Mouse (Mus musculus): Measurements from ENCODE around the gene Csrp3.

The Csrp3 gene

GRCm38 (mm10) chr7:48870144-48870543 is 22.3 kb upstream of the Csrp3 start:
- DNase-seq (ENCODE audit: low read depth in 1 of 2, low spot score in 2 of 2), result no peak

DNA sequence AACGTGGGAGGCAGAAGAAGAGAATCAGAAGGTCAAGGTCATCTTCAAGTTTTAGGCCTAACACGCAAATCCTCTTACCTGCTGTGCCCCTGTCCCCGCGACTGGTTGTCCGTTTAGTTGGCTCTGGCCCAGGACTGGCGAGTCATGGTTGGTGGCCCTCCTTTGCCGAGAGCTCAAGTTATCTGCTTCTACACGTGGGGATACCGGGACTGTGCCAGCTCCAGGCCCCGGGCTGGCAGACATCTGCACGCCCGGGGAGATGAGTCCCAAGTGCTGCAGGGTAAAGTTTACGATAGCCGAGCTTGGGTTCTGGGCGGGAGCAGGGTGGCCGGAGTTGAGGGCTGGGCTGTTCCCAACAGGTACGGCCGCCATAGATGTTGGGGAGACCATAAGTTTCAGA is 19.7 kb upstream of the Csrp3 start:
- no peak for DNase-seq (ENCODE audit: low read depth in 1 of 2, low spot score in 2 of 2)

DNA sequence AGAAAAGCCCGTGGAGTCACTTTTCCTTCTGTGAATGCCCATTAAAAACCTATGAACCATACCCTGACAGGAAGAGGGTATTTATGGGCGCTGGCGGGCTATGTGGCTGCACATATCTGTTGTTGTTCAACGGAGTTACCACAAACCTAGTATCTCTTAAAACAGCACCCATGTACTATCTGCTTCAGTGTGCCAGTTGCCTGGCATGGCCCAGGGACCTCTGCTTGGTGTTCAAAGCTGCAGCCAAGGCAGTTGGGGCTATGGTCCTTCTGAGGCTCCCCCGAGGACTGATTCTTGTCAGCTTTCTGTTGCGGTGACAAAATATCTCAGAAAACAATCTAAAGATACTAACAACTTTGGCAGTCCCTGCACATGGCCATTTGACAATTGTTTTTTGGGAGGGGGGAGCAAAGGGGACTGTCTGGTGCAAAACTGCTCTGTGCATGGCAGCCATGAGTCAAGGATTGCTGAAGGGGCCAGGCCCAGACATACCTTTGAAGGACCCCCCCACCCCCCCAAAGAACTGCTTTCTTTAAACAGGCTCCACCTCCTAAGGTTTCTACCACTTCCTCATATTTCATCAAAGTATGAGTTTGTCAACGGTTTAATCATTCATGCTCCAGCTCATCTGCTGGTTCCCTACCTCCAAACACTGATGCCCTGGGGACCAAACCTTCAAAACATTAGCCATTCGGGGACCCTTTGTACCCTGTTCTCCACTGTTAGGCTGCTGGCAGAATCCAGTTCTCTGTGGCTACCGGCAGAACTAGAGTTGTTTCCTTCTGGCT is 17.0 kb upstream of the Csrp3 start:
- no peak for DNase-seq (ENCODE audit: low read depth in 1 of 2, low spot score in 2 of 2)

DNA sequence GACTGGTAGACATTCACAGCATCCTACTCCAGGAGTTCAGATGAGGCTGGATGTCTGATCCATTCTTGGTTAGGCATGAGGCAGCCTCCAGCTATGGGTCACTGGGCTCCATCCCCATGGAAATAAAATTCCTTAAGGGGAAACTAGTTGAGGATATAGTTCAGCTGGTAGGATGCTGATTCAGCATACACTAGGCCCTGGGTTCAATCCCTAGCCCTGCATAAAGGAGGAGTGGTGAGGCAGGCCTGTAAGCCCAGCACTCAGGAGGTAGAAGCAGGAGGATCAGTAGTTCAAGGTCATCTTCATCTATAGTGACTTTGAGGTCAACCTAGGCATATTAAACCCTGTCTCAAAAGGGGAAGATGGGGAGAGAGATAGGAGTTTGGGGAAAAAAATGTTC is 16.4 kb upstream of the Csrp3 start:
- no peak for DNase-seq (ENCODE audit: low read depth in 1 of 2, low spot score in 2 of 2)

GRCm38 (mm10) chr7:48861796-48862195 is 14.0 kb upstream of the Csrp3 start:
- no peak for DNase-seq (ENCODE audit: low read depth in 1 of 2, low spot score in 2 of 2)

GRCm38 (mm10) chr7:48860948-48861347 is 13.1 kb upstream of the Csrp3 start:
- DNase-seq (ENCODE audit: low read depth in 1 of 2, low spot score in 2 of 2), result no peak

DNA sequence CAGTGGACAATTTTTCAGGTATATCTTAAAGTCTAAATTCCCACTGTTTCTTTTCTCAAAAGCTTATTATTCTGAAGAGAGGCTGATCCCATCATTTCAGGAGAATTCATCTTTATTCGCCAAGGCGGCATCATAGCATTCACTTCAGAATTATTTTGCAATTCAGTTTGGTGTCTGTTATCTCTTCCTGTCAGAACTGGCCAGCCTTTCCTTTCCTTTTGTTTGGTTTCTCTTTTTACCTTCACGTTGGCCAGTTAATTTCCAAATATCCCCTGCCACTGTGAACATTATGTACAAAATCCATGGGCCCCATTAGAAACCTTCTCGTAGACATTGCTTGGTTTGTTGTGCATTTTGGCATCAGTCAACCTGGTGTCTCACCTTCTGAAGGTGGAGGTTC is 11.5 kb upstream of the Csrp3 start:
- DNase-seq (ENCODE audit: low read depth in 1 of 2, low spot score in 2 of 2), result no peak

- no peak for DNase-seq (ENCODE audit: low read depth in 1 of 2, low spot score in 2 of 2)
Measured at GRCm38 (mm10) chr7:48858257-48858656, 10.4 kb upstream of the Csrp3 start.

DNA sequence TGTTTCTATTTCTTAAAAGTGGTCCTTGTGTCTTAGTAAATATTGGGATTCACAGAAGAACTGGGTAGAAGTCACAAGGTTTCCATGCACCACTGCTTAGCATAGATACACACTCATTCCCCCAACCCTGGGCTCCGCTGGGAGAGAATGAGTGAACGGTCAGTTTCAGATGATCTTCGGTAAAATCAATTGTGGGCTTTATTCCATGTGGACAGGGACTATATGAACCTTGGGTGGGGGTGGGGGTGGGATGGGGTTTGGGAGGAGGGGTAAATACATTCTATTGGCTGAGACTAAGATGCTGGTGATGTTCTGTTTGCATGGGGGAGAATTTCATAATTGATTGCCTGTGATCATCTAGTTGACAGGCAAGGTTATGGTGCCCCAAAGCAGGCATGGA is 7.6 kb upstream of the Csrp3 start:
- no peak for DNase-seq (ENCODE audit: low read depth in 1 of 2, low spot score in 2 of 2)

GRCm38 (mm10) chr7:48853496-48853895 is 5.7 kb upstream of the Csrp3 start:
- DNase-seq (ENCODE audit: low read depth in 1 of 2, low spot score in 2 of 2), result no peak

- DNase-seq (ENCODE audit: low read depth in 1 of 2, low spot score in 2 of 2), result no peak
Measured at GRCm38 (mm10) chr7:48851529-48852104, 3.8 kb upstream of the Csrp3 start.

DNA sequence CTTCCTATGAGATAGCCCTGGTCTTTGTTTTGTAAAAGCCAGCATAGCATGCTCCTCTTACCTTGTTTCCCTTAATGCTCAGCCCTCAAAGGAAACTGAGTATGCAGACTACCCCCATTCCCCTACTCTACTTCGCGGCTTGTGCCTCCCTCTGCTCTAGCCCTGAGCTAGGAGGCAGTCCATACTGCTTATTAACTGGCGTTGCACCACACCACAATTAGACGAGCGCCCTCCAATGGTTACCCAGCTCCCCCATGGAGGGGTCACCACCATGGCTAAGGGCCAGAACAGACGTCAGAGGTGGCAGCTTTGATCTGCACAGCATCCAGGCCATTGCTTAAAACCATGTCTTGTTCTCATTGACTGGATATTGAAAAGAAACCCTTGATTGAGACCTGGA is 1.1 kb downstream of the Csrp3 start:
- no peak for DNase-seq (ENCODE audit: low read depth in 1 of 2, low spot score in 2 of 2)

DNA sequence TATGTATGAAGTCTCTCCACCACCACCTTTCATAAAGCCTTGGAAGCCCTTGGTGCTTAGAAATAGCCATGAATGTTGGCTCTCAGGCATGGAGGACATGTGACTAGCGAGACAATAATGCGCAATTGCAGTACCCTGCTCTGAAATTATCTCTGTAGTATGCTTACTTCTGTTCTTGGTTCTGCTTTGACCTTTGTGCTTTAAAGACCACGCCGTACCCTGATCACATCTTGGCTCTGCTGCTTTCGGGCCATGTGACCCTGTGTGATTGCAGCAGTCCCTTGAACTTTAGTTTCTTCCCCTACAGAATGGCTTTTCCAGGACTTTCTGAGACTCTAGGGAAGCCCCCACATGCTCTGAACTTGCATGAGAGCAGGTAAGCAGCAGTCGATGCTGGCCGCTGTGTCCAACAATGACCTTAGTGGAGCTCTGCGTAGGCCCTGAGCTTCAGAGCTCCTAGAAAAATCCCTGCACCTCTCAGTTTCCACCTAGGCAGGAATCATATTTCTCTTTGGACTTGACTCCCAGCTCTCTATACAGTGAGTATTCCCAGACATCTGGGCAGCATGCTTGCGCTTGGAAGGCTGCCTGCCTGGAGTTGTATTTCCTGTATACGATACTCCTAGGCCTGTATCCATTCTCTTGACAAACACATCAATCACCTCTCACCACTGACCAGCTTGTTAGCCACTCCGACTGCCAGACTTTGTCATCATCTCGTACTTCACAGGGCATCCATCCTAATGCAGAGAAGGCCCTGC is 2.4 kb downstream of the Csrp3 start:
- DNase-seq (ENCODE audit: low read depth in 1 of 2, low spot score in 2 of 2), result no peak

GRCm38 (mm10) chr7:48843541-48843940 is 4.3 kb downstream of the Csrp3 start:
- DNase-seq (ENCODE audit: low read depth in 1 of 2, low spot score in 2 of 2), result no peak

- DNase-seq (ENCODE audit: low read depth in 1 of 2, low spot score in 2 of 2), result no peak
Measured at GRCm38 (mm10) chr7:48842353-48842752, 5.5 kb downstream of the Csrp3 start.

- no peak for DNase-seq (ENCODE audit: low read depth in 1 of 2, low spot score in 2 of 2)
Measured at GRCm38 (mm10) chr7:48841538-48841937, 6.3 kb downstream of the Csrp3 start.

- no peak for DNase-seq (ENCODE audit: low read depth in 1 of 2, low spot score in 2 of 2)
Measured at GRCm38 (mm10) chr7:48840545-48840944, 7.3 kb downstream of the Csrp3 start.

DNA sequence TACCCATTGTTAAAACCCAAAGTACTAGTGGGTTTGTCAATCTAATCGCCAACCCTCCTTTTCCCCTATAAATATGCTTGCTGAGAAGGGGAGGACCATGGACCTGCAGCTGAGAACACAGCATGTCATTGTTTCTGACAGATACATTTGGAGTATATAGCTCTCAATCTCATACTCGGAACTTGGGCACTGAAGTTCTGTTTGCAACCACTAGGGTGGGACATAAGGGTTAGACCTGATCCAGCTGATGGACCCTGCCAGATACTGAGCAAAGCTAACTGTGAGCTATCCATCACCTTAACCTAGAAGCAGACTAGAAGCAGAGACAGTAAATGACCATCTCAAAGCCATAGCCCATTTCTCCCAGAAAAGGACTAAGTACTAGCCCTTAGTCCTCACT is 9.4 kb downstream of the Csrp3 start:
- no peak for DNase-seq (ENCODE audit: low read depth in 1 of 2, low spot score in 2 of 2)

- DNase-seq (ENCODE audit: low read depth in 1 of 2, low spot score in 2 of 2), result no peak
Measured at GRCm38 (mm10) chr7:48836949-48837348, 10.9 kb downstream of the Csrp3 start.

- DNase-seq (ENCODE audit: low read depth in 1 of 2, low spot score in 2 of 2), result no peak
Measured at GRCm38 (mm10) chr7:48834989-48835626, 12.7 kb downstream of the Csrp3 start.

- no peak for DNase-seq (ENCODE audit: low read depth in 1 of 2, low spot score in 2 of 2)
Measured at GRCm38 (mm10) chr7:48834371-48834970, 13.4 kb downstream of the Csrp3 start.

Data from monocyte, adult 2 months (primary cell).